Mouse (Mus musculus): ENCODE results near the gene Ube2k. TPM values are rescaled to one million over a fixed set of nuclear protein-coding genes. Genes with fewer than 3 reads are reported as not detected.
"Not testable (repeated sequence)": the region's sequence is repeated elsewhere in the genome, so short reads cannot be mapped to it uniquely, and the experiment has no call there.

The Ube2k gene
- total RNA-seq (2021) = 10 to 100 TPM; 62.9 to 64.2 TPM
- long read RNA-seq, experiment 1, full-length matches to known transcripts = 49 of 59 reads
- long read RNA-seq, experiment 1, partial matches to known transcripts = 5 of 59 reads
- long read RNA-seq, experiment 1, other reads (novel, unspliced or antisense) = 5 of 59 reads
- long read RNA-seq, experiment 2, full-length matches to known transcripts = 34 of 41 reads
- long read RNA-seq, experiment 2, partial matches to known transcripts = 5 of 41 reads
- long read RNA-seq, experiment 2, other reads (novel, unspliced or antisense) = 2 of 41 reads

DNA sequence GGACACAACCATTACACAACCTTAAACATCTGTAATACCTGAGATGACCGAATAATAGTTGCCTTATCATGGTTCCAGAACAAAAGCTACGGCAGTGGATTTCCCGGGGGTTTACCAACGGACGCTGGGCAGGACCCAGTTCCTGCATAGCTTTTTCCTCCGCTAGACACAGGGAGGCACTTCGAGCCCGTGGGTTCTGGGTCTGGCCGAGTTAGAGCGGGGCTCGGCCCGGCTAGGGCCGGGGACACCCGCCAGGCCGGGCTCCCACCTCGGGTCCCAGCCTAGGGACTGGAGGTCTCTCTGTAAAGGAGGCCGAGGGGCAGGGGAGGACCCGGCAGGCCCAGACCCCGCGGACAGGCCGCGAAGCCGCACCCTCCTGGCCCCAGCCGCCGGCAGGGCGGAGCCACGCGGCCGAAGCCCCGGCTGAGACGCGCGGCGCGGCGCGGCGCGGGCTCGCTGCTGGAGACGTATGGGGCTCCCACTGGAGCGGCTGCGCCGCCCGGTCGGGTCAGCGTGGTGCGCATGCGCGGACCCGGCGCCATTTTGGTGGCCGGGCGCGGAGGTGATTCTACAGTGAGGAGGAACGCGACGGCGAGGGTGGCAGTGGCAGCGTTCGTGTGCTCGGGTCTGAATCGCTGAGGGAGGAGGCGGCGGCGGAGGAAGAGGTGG is at the start of gene Ube2k, which contains the start of gene Smim14:
Gene Ube2k (plus strand): TSS at position 483 of the 669 bp plus-strand sequence.
Gene Smim14 (minus strand): TSS at position 434 of the 669 bp plus-strand sequence.
- DNase-seq = peak; percentile 93 to 96

DNA sequence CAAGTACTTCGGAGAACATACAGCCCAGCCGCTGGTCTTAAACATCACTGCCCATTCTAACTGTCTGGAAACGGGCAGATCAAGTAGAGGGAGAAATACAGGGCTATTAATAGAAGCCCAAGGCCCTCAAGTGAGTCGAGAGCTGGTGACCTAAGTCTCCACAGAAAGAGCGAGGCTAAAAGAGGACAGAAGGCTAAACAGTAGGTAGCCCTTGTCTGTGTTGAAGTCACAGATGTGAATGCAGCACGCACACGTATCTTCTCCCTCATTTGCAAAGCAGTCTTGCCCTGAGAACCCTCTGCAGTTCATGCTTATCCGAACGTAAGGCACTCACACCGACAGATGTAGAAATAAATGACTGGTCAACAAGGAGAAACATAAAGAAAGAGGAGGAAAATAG is 49.7 kb upstream of the Ube2k start:
- DNase-seq = peak; percentile 38 to 45

DNA sequence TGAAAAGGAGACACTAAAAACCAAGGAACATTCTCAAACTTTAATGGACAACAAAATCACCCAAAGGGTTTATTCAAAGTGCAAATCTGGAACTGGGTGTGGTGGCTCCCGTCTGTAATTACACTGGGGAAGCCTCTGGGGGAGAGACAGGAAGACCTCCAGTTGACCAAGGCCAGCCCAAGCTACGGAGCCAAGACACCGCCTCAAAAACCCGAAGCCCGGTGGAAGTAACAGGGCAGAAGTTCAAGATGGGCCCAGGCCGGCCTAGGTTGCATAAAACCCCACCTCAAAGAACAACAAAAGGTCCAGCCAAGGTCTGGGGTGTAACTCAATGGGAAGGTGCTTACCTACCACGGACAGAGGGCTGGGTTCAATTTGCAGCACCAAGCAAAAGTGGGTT is 48.3 kb upstream of the Ube2k start:
- DNase-seq = peak; percentile 60 to 78

DNA sequence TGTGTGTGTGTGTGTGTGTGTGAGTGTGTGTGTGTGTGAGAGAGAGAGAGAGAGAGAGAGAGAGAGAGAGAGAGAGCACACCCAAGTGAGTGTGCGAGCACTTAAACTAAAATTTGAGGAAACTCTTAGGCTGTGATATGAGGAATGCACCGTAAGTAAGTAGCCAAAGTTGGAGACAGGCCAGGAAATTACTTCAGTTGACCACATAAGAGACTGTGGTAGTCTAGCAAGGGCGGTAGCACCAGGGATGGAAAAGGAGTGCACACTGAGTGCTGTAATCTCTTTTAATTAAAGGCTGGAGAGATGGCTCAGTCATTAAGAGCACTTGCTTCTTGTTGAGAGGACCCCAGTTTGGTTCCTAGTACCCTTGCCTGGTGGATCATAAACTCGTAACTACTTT is 47.2 kb upstream of the Ube2k start:
- DNase-seq = peak; percentile 58 to 64

- DNase-seq = peak; percentile 82 to 83
Observed at GRCm38 (mm10) chr5:65491767-65492715, 45.0 kb upstream of the Ube2k start.

GRCm38 (mm10) chr5:65492716-65493531 is 44.1 kb upstream of the Ube2k start, which contains the start of gene Gm43552:
Gene Gm43552 (minus strand): TSS chr5:65492833.
- DNase-seq = peak; percentile 95 to 99

GRCm38 (mm10) chr5:65500231-65500630 is 36.8 kb upstream of the Ube2k start:
- no peak for DNase-seq

DNA sequence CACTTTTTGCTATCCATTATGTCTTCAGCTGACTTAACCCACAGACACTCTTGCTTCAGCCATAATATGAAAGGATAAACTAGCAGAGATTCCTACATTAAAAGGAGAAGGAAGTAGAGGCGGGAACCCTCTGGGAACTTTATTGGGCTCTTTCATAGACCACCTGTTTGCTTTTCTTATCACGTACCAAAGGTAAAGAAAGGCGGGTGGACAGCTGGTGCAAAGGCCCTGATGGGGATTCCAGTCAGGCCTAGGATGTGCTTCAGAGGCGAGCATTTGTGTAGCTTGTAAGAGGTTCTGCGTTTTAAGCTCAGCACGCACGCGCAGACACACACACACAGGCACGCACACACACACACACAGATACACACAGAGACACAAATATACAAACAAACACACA is 35.6 kb upstream of the Ube2k start:
- no peak for DNase-seq

DNA sequence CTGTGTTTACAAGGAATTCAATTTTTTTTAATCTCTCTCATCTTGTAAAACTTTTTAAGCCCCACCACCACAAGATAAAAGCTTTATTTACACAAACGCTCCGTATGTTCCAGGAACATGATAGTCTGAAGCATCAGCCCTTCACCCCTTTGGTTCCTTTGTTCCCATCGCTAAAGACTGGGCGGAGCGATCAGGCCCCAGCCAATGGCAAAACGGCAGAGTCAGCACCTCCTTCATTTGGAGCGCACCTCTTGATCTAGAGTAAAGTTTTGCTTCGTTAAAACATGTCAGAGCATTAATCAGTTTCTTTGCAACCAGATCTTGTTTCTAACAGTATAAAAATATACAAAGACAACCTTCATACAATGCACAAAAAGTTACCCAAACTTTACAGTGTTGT is 31.2 kb upstream of the Ube2k start:
- DNase-seq = no peak

DNA sequence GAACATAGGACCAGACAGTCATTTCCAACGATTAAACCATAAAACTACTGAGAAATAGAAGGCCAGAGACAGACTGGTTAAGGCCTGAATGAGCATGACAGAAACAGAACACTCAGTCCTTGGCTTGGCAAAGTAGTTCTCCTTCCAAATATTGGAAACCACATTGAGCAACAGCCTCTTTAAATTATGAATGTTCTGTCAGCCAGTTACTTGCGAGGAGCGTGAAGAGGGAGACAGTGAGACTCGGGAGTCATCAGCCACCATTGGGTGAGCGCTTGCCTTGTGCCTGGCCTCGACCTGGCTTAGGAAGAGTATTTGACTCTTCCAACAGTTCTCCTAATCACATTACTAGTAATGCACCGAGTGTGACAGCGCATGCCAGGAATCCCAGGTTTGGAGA is 28.6 kb upstream of the Ube2k start:
- DNase-seq = peak in 1 of 2 experiments; percentile 62

DNA sequence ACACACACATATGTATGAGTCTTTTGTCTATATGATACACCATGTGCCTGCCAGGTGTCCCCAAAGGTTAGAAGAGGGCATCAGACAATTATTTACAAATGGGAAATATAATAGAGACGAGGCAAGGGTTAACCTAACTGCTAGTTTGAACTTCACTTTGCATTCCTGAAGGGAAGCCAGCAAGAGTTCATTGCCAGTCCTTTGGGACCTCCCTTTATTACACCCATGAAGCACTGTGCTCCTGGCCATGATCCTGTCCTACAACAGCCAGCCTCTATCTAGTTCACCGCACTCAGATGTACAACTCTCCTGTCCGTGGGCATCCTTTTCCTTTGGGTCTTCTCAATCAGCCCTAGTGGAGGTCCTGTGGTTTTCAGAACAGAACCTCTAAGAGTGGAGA is 23.5 kb upstream of the Ube2k start:
- no peak for DNase-seq

DNA sequence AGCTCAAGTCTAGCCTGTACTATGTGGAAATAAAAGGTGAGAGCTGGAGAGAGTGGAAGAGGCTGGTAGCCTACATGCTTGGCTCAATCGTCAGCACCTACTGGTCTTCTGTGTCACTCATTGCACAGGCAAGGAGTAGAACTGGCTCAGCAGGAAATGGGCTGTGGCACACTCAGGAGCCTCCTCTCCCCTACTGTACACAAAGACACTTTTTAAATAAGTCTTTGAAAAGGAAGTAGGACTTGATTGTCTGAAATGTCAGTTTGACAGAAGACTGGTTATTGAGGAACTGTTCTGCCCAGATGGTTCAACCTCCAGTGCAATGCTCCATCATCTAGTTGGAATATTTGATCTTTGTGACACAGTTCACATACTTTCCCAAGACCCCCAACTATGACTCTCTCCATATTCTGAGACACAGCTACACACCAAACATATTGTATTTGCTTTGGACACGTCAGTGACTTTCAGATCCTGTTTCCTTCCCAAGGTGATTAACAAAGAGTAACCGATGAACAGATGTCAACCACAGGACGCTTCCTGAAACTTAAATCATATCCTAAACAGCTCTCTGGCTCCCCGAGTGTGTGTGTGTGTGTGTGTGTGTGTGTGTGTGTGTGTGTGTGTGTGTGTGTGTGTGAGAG is 22.3 kb upstream of the Ube2k start:
- no peak for DNase-seq

GRCm38 (mm10) chr5:65521803-65522202 is 15.2 kb upstream of the Ube2k start:
- DNase-seq = no peak

- DNase-seq = no peak
Observed at GRCm38 (mm10) chr5:65524831-65525230, 12.2 kb upstream of the Ube2k start.

- DNase-seq = no peak
Observed at GRCm38 (mm10) chr5:65525674-65526443, 11.2 kb upstream of the Ube2k start.

DNA sequence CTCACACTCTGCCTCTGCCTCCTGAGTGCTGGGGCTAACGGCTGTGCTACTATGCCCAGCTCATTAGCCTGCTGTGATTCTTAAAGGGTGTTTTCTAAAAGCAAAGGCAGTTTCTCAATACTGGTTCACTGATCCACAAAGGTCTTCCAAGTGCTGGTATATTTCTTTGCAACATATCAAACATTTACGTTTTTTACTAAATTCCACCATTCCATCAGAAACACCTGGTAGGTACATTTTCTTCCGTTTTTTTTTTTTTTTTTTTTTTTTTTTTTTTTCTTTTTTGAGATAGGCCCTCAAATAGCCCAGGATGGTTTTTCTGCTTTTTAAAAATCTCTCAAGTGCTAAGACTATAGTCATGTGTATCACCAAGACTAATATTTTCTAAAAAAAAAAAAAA is 5.8 kb upstream of the Ube2k start:
- DNase-seq = no peak

DNA sequence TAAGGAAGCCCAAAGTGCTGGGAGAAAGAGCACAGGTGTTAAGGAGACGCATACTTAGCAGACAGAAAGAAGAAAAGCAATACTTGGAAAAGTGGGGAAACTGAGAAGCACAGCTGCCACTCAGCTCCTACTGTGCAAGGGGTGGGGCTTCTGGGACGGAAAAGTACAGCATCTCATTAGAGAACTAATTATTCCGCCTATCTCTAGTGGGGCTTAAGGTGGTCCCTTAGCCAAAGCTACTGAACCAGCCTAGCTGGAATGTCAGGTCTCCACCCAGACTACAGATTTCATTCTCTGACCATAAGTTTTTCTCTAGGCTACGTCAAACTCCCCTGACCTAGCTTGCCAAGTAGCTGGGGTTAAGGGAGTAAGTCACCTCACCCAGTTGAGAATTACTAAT is 2.5 kb upstream of the Ube2k start:
- DNase-seq = no peak

- peak; percentile 52 to 64 for DNase-seq
Observed at GRCm38 (mm10) chr5:65535457-65536067, 1.5 kb upstream of the Ube2k start.

GRCm38 (mm10) chr5:65536068-65536465 is 966 bp upstream of the Ube2k start:
- not testable (repeated sequence) for DNase-seq
